Mouse (Mus musculus): ENCODE measurements around the gene Babam2. TPM values are rescaled to one million over a fixed set of nuclear protein-coding genes. Genes with fewer than 3 reads are reported as not detected.

The Babam2 gene
- polyA plus RNA-seq, 1 experiment = 38.7 TPM

GRCm38 (mm10) chr5:31824126-31824525 lies 126.6 kb downstream of the Babam2 start:
- H3K27ac ChIP-seq (ENCODE audit: insufficient read depth, low read depth, low read length) = no peak overlapping the region
- H3K36me3 ChIP-seq (ENCODE audit: control insufficient read depth, insufficient read depth, low read length) = no peaks in the 10 kb centered on the region
- H3K4me1 ChIP-seq (ENCODE audit: control insufficient read depth, insufficient read depth, low read length) = peaks cover 6% of the 10 kb centered on the region; the same call in 1 of the 2 replicates
- 78% methylated on average over 2 of the region's 2 CpGs for WGBS
- DNase-seq = no peak
- no peak overlapping the region for H3K4me3 ChIP-seq (ENCODE audit: insufficient read depth, low read depth, low read length)
- TF ChIP-seq CTCF (conservative IDR thresholded peaks at IDR 0.05; ENCODE audit: insufficient read depth, insufficient read length, low read depth, low read length) (no peak), POLR2A (IDR thresholded peaks at IDR 0.05; ENCODE audit: low read depth, low read length) (no peak)
- no peaks in the 10 kb centered on the region for H3K27me3 ChIP-seq (replicated peaks; ENCODE audit: control insufficient read depth, insufficient read depth, low read length)

DNA sequence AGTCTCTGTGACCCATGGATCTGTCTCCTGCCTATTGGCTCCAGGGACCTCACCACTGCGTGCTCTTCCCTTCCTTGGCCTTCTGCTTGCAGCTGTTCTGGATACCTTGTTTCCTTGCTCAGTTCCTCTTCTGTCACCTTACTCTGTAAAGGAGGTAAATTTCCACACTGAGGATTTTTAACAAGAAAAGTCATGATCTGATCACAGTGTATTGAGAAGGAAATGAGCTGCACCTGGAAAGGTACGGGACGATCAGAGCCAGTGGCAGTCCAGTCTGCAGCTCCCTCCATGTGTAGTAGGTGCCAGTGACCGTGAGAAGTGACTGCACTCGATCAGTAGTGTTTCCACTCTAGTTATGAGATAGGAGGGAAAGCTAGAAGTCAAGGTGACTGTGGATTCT lies 129.8 kb downstream of the Babam2 start:
- H3K27ac ChIP-seq (ENCODE audit: insufficient read depth, low read depth, low read length) = no peak overlapping the region
- H3K27me3 ChIP-seq (replicated peaks; ENCODE audit: control insufficient read depth, insufficient read depth, low read length) = no peaks in the 10 kb centered on the region
- TF ChIP-seq CTCF (conservative IDR thresholded peaks at IDR 0.05; ENCODE audit: insufficient read depth, insufficient read length, low read depth, low read length) (no peak), POLR2A (IDR thresholded peaks at IDR 0.05; ENCODE audit: low read depth, low read length) (no peak)
- no peaks in the 10 kb centered on the region for H3K36me3 ChIP-seq (ENCODE audit: control insufficient read depth, insufficient read depth, low read length)
- no peak overlapping the region for H3K4me3 ChIP-seq (ENCODE audit: insufficient read depth, low read depth, low read length)
- WGBS = 92% methylated on average over 5 of the region's 5 CpGs
- DNase-seq = no peak
- peaks cover 4% of the 10 kb centered on the region; the same call in 1 of the 2 replicates for H3K4me1 ChIP-seq (ENCODE audit: control insufficient read depth, insufficient read depth, low read length)

DNA sequence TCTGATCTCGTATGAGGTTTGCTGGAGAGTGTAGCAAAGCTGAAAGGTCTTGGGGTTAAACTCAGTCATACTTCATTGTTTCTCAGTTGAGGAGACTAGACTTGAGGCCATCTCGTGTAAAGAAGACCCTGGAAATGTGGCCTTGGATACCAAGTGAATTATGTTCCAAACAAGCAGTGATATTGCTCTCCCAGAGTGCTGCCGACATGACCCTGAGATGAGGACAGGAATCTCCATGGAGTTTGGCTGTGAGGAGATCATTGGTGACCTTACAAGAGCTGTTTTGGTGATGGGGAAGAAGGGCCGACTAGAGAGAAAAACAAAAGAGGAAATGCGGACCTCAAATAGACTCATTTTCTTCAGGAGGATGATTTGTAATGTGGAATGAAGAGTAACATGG lies 130.4 kb downstream of the Babam2 start:
- Histone ChIP-seq H3K27me3 (replicated peaks; ENCODE audit: control insufficient read depth, insufficient read depth, low read length) (no peaks in the 10 kb centered on the region), H3K4me1 (ENCODE audit: control insufficient read depth, insufficient read depth, low read length) (peaks cover 4% of the 10 kb centered on the region; the same call in 1 of the 2 replicates), H3K4me3 (ENCODE audit: insufficient read depth, low read depth, low read length) (no peak overlapping the region), H3K27ac (ENCODE audit: insufficient read depth, low read depth, low read length) (no peak overlapping the region), H3K36me3 (ENCODE audit: control insufficient read depth, insufficient read depth, low read length) (no peaks in the 10 kb centered on the region)
- DNase-seq = no peak
- 83% methylated on average over 5 of the region's 5 CpGs for WGBS
- no peak for TF ChIP-seq CTCF (conservative IDR thresholded peaks at IDR 0.05; ENCODE audit: insufficient read depth, insufficient read length, low read depth, low read length)
- TF ChIP-seq POLR2A (IDR thresholded peaks at IDR 0.05; ENCODE audit: low read depth, low read length) = no peak

GRCm38 (mm10) chr5:31828747-31829146 lies 131.3 kb downstream of the Babam2 start:
- H3K4me1 ChIP-seq (ENCODE audit: control insufficient read depth, insufficient read depth, low read length) = peaks cover under 1% of the 10 kb centered on the region; the same call in 1 of the 2 replicates
- no peaks in the 10 kb centered on the region for H3K36me3 ChIP-seq (ENCODE audit: control insufficient read depth, insufficient read depth, low read length)
- H3K4me3 ChIP-seq (ENCODE audit: insufficient read depth, low read depth, low read length) = no peak overlapping the region
- no peak for TF ChIP-seq CTCF (conservative IDR thresholded peaks at IDR 0.05; ENCODE audit: insufficient read depth, insufficient read length, low read depth, low read length)
- 98% methylated on average over 10 of the region's 10 CpGs for WGBS
- DNase-seq = no peak
- H3K27me3 ChIP-seq (replicated peaks; ENCODE audit: control insufficient read depth, insufficient read depth, low read length) = no peaks in the 10 kb centered on the region
- H3K27ac ChIP-seq (ENCODE audit: insufficient read depth, low read depth, low read length) = no peak overlapping the region

DNA sequence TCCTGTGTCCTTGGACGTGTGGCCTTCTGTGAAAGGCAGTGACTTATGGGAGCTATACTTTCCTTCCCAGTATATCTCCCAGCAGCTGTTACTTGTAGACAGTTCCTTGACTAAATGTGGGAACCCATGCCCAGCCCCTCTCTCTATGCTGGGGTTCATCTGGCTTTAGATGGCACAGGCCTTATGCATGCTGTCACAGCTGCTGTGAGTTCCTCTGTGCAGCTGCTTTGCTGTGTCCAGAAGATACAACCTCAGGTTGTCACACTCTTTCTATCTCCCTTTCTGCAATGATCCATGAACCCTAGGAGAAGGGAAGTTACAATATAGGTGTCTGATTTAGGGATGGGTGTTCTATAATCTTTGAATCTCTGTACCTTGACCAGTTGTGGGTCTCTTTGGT lies 132.1 kb downstream of the Babam2 start:
- Histone ChIP-seq H3K4me1 (ENCODE audit: control insufficient read depth, insufficient read depth, low read length) (no peaks in the 10 kb centered on the region), H3K36me3 (ENCODE audit: control insufficient read depth, insufficient read depth, low read length) (no peaks in the 10 kb centered on the region), H3K4me3 (ENCODE audit: insufficient read depth, low read depth, low read length) (no peak overlapping the region), H3K27ac (ENCODE audit: insufficient read depth, low read depth, low read length) (no peak overlapping the region), H3K27me3 (replicated peaks; ENCODE audit: control insufficient read depth, insufficient read depth, low read length) (no peaks in the 10 kb centered on the region)
- TF ChIP-seq POLR2A (IDR thresholded peaks at IDR 0.05; ENCODE audit: low read depth, low read length) = no peak
- no peak for TF ChIP-seq CTCF (conservative IDR thresholded peaks at IDR 0.05; ENCODE audit: insufficient read depth, insufficient read length, low read depth, low read length)
- no peak for DNase-seq
- 65% methylated on average over 1 of the region's 1 CpGs for WGBS

GRCm38 (mm10) chr5:31831587-31831986 lies 134.1 kb downstream of the Babam2 start:
- TF ChIP-seq CTCF (conservative IDR thresholded peaks at IDR 0.05; ENCODE audit: insufficient read depth, insufficient read length, low read depth, low read length) (no peak), POLR2A (IDR thresholded peaks at IDR 0.05; ENCODE audit: low read depth, low read length) (no peak)
- Histone ChIP-seq H3K4me1 (ENCODE audit: control insufficient read depth, insufficient read depth, low read length) (no peaks in the 10 kb centered on the region), H3K27me3 (replicated peaks; ENCODE audit: control insufficient read depth, insufficient read depth, low read length) (no peaks in the 10 kb centered on the region), H3K4me3 (ENCODE audit: insufficient read depth, low read depth, low read length) (no peak overlapping the region), H3K27ac (ENCODE audit: insufficient read depth, low read depth, low read length) (no peak overlapping the region), H3K36me3 (ENCODE audit: control insufficient read depth, insufficient read depth, low read length) (no peaks in the 10 kb centered on the region)
- peak; percentile 28 for DNase-seq
- 25% methylated on average over 1 of the region's 1 CpGs for WGBS

- TF ChIP-seq CTCF (conservative IDR thresholded peaks at IDR 0.05; ENCODE audit: insufficient read depth, insufficient read length, low read depth, low read length) (no peak), POLR2A (IDR thresholded peaks at IDR 0.05; ENCODE audit: low read depth, low read length) (no peak)
- Histone ChIP-seq H3K4me3 (ENCODE audit: insufficient read depth, low read depth, low read length) (no peak overlapping the region), H3K27ac (ENCODE audit: insufficient read depth, low read depth, low read length) (no peak overlapping the region), H3K4me1 (ENCODE audit: control insufficient read depth, insufficient read depth, low read length) (no peaks in the 10 kb centered on the region), H3K27me3 (replicated peaks; ENCODE audit: control insufficient read depth, insufficient read depth, low read length) (no peaks in the 10 kb centered on the region), H3K36me3 (ENCODE audit: control insufficient read depth, insufficient read depth, low read length) (no peaks in the 10 kb centered on the region)
- 83% methylated on average over 2 of the region's 2 CpGs for WGBS
- no peak for DNase-seq
Observed at GRCm38 (mm10) chr5:31835691-31836090, 138.2 kb downstream of the Babam2 start.

- DNase-seq = no peak
Observed at GRCm38 (mm10) chr5:31839973-31840372, 142.5 kb downstream of the Babam2 start.

More at GRCm38 (mm10) chr5:31839973-31840372, 142.5 kb downstream of the Babam2 start:
- Histone ChIP-seq H3K27ac (ENCODE audit: insufficient read depth, low read depth, low read length) (no peak overlapping the region), H3K4me3 (ENCODE audit: insufficient read depth, low read depth, low read length) (no peak overlapping the region), H3K27me3 (replicated peaks; ENCODE audit: control insufficient read depth, insufficient read depth, low read length) (no peaks in the 10 kb centered on the region), H3K4me1 (ENCODE audit: control insufficient read depth, insufficient read depth, low read length) (no peaks in the 10 kb centered on the region), H3K36me3 (ENCODE audit: control insufficient read depth, insufficient read depth, low read length) (no peaks in the 10 kb centered on the region)
- TF ChIP-seq CTCF (conservative IDR thresholded peaks at IDR 0.05; ENCODE audit: insufficient read depth, insufficient read length, low read depth, low read length) (no peak), POLR2A (IDR thresholded peaks at IDR 0.05; ENCODE audit: low read depth, low read length) (no peak)

All from kidney, adult 2 months (tissue).